8 mouse cellular contexts compared by ENCODE assay signal in genomic region chr6:51844106-51844505, GRCm38 (mm10).
DNase-seq lines count a peak whose midpoint lies in the region; ATAC-seq and TF ChIP-seq lines count a peak whose summit lies in the region.

No protein-coding gene starts in this region.

- no peaks in the 10 kb centered on the region for H3K36me3 ChIP-seq in lung, embryonic 15.5 days
- no peaks in the 10 kb centered on the region for H3K36me3 ChIP-seq in forebrain, embryonic 16.5 days (ENCODE audit: control insufficient read depth, insufficient read depth)
- H3K36me3 ChIP-seq in kidney, postnatal 0 days (ENCODE audit: insufficient read depth, low read length): no peaks in the 10 kb centered on the region

- no peak overlapping the region for H3K4me3 ChIP-seq in lung, embryonic 15.5 days
- H3K4me3 ChIP-seq in forebrain, embryonic 16.5 days (replicated peaks; ENCODE audit: low read length): no peak overlapping the region
- H3K4me3 ChIP-seq in kidney, postnatal 0 days (replicated peaks; ENCODE audit: low read depth, low read length): no peak overlapping the region

- no peak for TF ChIP-seq CTCF in kidney, postnatal 0 days (IDR thresholded peaks at IDR 0.05; ENCODE audit: low read depth)

- H3K27ac ChIP-seq in lung, embryonic 15.5 days: no peak overlapping the region
- no peak overlapping the region for H3K27ac ChIP-seq in forebrain, embryonic 16.5 days (ENCODE audit: low read length)
- H3K27ac ChIP-seq in kidney, postnatal 0 days: no peak overlapping the region

- H3K4me2 ChIP-seq in lung, embryonic 15.5 days: 0 out of 2 replicates have a peak overlapping the region, but pooled peaks have one; percentile 21
- H3K4me2 ChIP-seq in forebrain, embryonic 16.5 days (ENCODE audit: low read length): peak overlapping the region; percentile 12; the same call in 1 of the 2 replicates
- peak overlapping the region; percentile 41 for H3K4me2 ChIP-seq in kidney, postnatal 0 days (ENCODE audit: low read length)

- DNase-seq in lung, postnatal 25 days (ENCODE audit: low spot score): no peak
- DNase-seq in kidney, postnatal 0 days (ENCODE audit: low spot score): no peak
- DNase-seq in ovary, postnatal 36 days (ENCODE audit: low spot score): peak; percentile 21
- DNase-seq in right cerebral cortex, postnatal 10 days (ENCODE audit: low spot score in 2 of 2): no peak

- peaks cover 25% of the 10 kb centered on the region for H3K27me3 ChIP-seq in lung, embryonic 15.5 days
- no peaks in the 10 kb centered on the region for H3K27me3 ChIP-seq in forebrain, embryonic 16.5 days (replicated peaks; ENCODE audit: control insufficient read depth, insufficient read depth, low read length)
- peaks cover 16% of the 10 kb centered on the region; the same call in 1 of the 2 replicates for H3K27me3 ChIP-seq in kidney, postnatal 0 days (ENCODE audit: insufficient read depth, low read length)

- H3K9ac ChIP-seq in lung, embryonic 15.5 days: no peak overlapping the region
- peak overlapping the region; percentile 6; the same call in 1 of the 2 replicates for H3K9ac ChIP-seq in forebrain, embryonic 16.5 days (replicated peaks; ENCODE audit: low read depth, low read length)
- H3K9ac ChIP-seq in kidney, postnatal 0 days (ENCODE audit: low read depth, low read length): no peak overlapping the region

- WGBS in lung, embryonic 15.5 days: 25% methylated on average over 11 of the region's 11 CpGs
- 27% methylated on average over 11 of the region's 11 CpGs for WGBS in forebrain, embryonic 16.5 days
- WGBS in kidney, postnatal 0 days: 19% methylated on average over 11 of the region's 11 CpGs

- peaks cover 9% of the 10 kb centered on the region for H3K4me1 ChIP-seq in lung, embryonic 15.5 days
- peaks cover 37% of the 10 kb centered on the region for H3K4me1 ChIP-seq in forebrain, embryonic 16.5 days (replicated peaks; ENCODE audit: control insufficient read depth, insufficient read depth, low read length)
- no peaks in the 10 kb centered on the region for H3K4me1 ChIP-seq in kidney, postnatal 0 days (replicated peaks; ENCODE audit: insufficient read depth, low read length)

- ATAC-seq in lung, embryonic 15.5 days (ENCODE audit: borderline replicate concordance, extremely low read depth, low FRiP score, low TSS enrichment): no peak
- no peak for ATAC-seq in forebrain, embryonic 16.5 days
- peak; percentile 63; the same call in 1 of the 2 replicates for ATAC-seq in kidney, postnatal 0 days (replicated peaks; ENCODE audit: low FRiP score, low read depth)
- ATAC-seq in monocyte, adult 5-6 weeks (replicated peaks; ENCODE audit: insufficient number of reproducible peaks, low FRiP score, low TSS enrichment, poor library complexity, severe bottlenecking): no peak
- no peak for ATAC-seq in erythroid progenitor cell, adult 5-6 weeks (replicated peaks; ENCODE audit: low FRiP score, poor library complexity, severe bottlenecking)

- H3K9me3 ChIP-seq in lung, embryonic 15.5 days: no peaks in the 10 kb centered on the region
- no peaks in the 10 kb centered on the region for H3K9me3 ChIP-seq in forebrain, embryonic 16.5 days (ENCODE audit: control insufficient read depth, low read length)
- no peaks in the 10 kb centered on the region for H3K9me3 ChIP-seq in kidney, postnatal 0 days (replicated peaks; ENCODE audit: low read length)
